Mouse (Mus musculus) hindbrain, postnatal 0 days (tissue): ENCODE data around the gene Ina. TPM values are rescaled to one million over a fixed set of nuclear protein-coding genes. Genes with fewer than 3 reads are reported as not detected.
"Not testable (repeated sequence)": the region's sequence is repeated elsewhere in the genome, so short reads cannot be mapped to it uniquely, and the experiment has no call there.

Experiments used
- ATAC-seq: fragments of 200-750 bp; cut with Nextera tagmentation; 2 replicates; pipeline ENCODE4 v1.8.0; 2017; ENCODE audit warnings: mild to moderate bottlenecking, moderate TSS enrichment, moderate library complexity
- DNase-seq: peaks from one replicate; pipeline ENCODE4 v3.0.0-alpha.2; 2015; ENCODE audit warnings: low spot score
- H3K27ac ChIP-seq: fragments of 300-500 bp; sonication (generic); 2 replicates; pipeline ENCODE4 v1.5.1; 2014; ENCODE audit warnings: mild to moderate bottlenecking
- H3K27me3 ChIP-seq: fragments of 300-500 bp; sonication (generic); 2 replicates; pipeline ENCODE4 v1.6.1; 2014; ENCODE audit warnings: low read length, mixed read lengths; ENCODE audit not compliant: insufficient read depth
- H3K36me3 ChIP-seq: fragments of 300-500 bp; sonication (generic); 2 replicates; pipeline ENCODE4 v1.6.1; 2014; ENCODE audit warnings: low read length, mixed read lengths; ENCODE audit not compliant: insufficient read depth
- H3K4me1 ChIP-seq: fragments of 300-500 bp; sonication (generic); 2 replicates; pipeline ENCODE4 v1.6.1; 2014; ENCODE audit warnings: antibody characterized with exemption, low read length, mixed read lengths; ENCODE audit not compliant: insufficient read depth
- H3K4me2 ChIP-seq: fragments of 300-500 bp; sonication (generic); 2 replicates; pipeline ENCODE4 v1.6.1; 2014; ENCODE audit warnings: low read depth, mild to moderate bottlenecking, low read length, moderate library complexity, mixed read lengths
- H3K4me3 ChIP-seq: fragments of 300-500 bp; sonication (generic); 2 replicates; pipeline ENCODE4 v1.5.1; 2014; ENCODE audit warnings: low read length
- H3K9ac ChIP-seq: fragments of 300-500 bp; sonication (generic); replicated peaks from 2 replicates; pipeline ENCODE4 v1.6.1; 2014; ENCODE audit warnings: mild to moderate bottlenecking, low read length, moderate library complexity, mixed read lengths
- H3K9me3 ChIP-seq: fragments of 300-500 bp; sonication (generic); 2 replicates; pipeline ENCODE4 v1.6.1; 2016; ENCODE audit warnings: low read length, mixed read lengths
- CTCF ChIP-seq: IDR thresholded peaks from 2 replicates; pipeline ENCODE4 v1.5.1; 2016; ENCODE audit warnings: antibody characterized with exemption, control low read depth, low read depth
- WGBS: fragments of 180-500 bp; shearing (Covaris S2); extraction: QIAGEN DNeasy Blood & Tissue Kit; methylation state at CpG from one replicate; pipeline ENCODE4 v1.1.7; 2014; 5-methylcytosine and 5-hydroxymethylcytosine counted together
- polyA plus RNA-seq: library from polyadenylated mRNA; unstranded; fragments of >200 nt; fragmentation: Nextera tagmentation; extraction: Ambion mirVana; gene quantifications from 2 replicates; pipeline ENCODE4 v1.2.1, GENCODE M21; 2015
- total RNA-seq: library from RNA; depleted of rRNA; stranded (reverse); fragments of >200 nt; gene quantifications from 2 replicates; pipeline ENCODE4 v1.2.3, GENCODE M21; 2014

Gene Ina
- total and polyA plus RNA-seq, 2 experiments from 2014 or later = 217 to 315 TPM

DNA sequence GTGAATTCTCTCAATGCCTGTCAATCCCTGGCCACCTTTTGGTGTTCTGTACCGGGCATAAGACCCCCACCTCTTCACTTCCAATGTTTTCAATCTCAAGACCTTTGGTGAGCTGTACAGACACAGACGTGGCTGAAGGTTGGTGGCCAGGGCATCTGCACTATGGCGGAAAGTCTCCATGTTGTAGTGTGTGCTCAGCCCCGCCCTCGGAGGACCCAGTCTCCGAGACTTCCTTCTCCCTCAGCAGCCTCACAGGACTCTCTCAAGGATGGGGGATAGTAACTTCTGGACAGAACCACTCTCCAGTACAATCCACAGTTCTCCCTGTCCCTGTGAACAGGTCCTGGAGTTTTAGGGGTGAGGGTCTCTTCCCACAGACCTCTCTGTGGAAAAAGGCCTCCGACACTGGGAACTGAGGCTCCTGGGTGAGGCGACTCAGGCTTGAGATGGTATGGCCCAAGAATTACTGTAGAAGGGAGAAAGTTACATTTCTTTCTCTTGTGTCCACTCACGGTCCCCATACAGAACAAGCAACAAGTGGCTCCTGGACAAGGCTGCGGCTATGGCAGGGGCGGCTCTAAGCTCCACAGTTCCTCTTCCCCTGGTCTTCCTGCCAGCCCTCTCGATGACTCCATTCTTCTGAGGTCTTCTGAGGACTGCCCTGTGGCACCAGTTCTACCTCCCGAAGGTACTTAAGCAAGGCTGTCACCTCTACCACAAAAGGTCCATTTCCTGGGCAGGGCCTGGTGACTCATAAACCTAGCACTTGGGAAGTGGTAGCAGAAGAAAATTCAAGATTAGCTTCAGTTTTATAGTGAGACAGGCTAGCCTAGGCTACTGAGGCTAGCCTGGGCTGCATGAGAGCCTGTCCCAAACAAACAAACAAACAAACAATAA is 29.5 kb upstream of the Ina start:
- no peak for TF ChIP-seq CTCF
- ATAC-seq (no peak), DNase-seq (no peak)
- Histone ChIP-seq H3K9me3 (no peaks in the 10 kb centered on the region), H3K4me2 (no peak overlapping the region), H3K27me3 (no peaks in the 10 kb centered on the region), H3K9ac (no peak overlapping the region), H3K27ac (no peak overlapping the region), H3K36me3 (no peaks in the 10 kb centered on the region), H3K4me1 (peaks cover 4% of the 10 kb centered on the region; the same call in 1 of the 2 replicates), H3K4me3 (no peak overlapping the region)
- 84% methylated on average over 13 of the region's 13 CpGs for WGBS

DNA sequence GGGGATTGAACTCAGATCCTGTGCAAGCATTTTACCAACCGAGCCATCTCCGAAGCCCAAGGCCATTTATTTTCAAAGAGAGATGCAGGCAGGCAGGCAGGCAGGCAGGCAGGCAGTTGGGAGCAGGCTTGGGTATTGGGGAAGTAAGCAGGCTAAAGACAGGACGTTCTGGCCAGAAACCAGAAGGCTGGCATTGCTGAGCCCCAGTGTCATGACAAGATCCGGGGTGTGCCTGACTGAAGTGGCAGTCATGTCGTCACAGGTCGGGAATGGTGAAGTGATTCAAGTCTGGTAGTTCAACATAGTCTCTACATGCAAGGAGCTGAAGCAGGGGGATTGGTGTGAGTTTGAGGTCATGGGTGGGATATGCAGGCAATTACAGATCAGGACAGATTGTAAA is 26.9 kb upstream of the Ina start:
- Histone ChIP-seq H3K9me3 (no peaks in the 10 kb centered on the region), H3K4me3 (no peak overlapping the region), H3K4me2 (no peak overlapping the region), H3K36me3 (no peaks in the 10 kb centered on the region), H3K9ac (no peak overlapping the region), H3K27ac (no peak overlapping the region), H3K27me3 (no peaks in the 10 kb centered on the region), H3K4me1 (peaks cover 4% of the 10 kb centered on the region; the same call in 1 of the 2 replicates)
- 80% methylated on average over 6 of the region's 6 CpGs for WGBS
- DNase-seq (no peak), ATAC-seq (no peak)
- TF ChIP-seq CTCF = no peak

DNA sequence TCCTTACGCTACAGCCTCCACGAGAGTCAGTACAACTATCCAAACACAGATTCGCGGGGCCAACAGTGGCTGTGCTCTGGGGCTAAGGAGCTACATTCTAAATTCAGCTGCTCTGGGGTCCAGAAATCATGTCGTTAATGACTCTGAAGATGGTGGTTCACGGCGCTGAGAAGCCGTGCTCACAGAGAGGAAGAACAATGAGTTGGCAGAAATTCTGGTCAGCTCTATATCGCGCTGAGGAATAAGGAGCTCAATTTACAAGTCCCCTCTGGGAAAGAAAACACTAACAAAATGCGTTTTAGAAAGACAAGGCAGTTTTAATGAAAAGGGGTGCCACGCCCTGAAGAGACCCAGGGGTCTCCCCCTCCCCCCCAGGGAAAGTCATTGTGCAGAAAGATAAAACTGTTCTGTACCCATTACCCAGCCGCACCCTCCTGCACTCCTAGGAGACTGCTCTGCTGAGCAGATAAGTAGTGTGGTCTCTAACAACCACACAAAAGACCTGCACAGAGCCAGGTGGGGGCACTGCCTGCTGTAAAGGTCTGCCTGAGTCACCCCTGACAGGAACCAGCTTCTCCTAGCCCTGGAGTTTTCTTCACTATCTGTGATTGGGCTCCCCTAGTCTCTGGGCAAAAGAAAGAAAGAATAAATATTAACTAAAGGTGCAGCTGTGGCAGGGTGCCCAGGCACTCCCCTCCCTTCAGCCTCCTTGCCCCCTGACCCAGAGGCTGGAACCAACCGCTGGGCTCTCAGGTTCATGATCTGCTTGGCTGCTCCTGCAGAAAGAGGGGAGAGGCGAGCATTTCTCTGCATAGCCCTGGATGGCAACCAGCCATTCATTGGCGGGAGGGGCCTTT is 26.0 kb upstream of the Ina start:
- no peak for TF ChIP-seq CTCF
- H3K9ac ChIP-seq = no peak overlapping the region
- ATAC-seq = no peak
- H3K4me1 ChIP-seq = peaks cover 4% of the 10 kb centered on the region; the same call in 1 of the 2 replicates
- DNase-seq = no peak
- H3K4me3 ChIP-seq = no peak overlapping the region
- no peaks in the 10 kb centered on the region for H3K9me3 ChIP-seq
- no peaks in the 10 kb centered on the region for H3K27me3 ChIP-seq
- 46% methylated on average over 16 of the region's 16 CpGs for WGBS
- no peaks in the 10 kb centered on the region for H3K36me3 ChIP-seq
- no peak overlapping the region for H3K27ac ChIP-seq
- H3K4me2 ChIP-seq = no peak overlapping the region

DNA sequence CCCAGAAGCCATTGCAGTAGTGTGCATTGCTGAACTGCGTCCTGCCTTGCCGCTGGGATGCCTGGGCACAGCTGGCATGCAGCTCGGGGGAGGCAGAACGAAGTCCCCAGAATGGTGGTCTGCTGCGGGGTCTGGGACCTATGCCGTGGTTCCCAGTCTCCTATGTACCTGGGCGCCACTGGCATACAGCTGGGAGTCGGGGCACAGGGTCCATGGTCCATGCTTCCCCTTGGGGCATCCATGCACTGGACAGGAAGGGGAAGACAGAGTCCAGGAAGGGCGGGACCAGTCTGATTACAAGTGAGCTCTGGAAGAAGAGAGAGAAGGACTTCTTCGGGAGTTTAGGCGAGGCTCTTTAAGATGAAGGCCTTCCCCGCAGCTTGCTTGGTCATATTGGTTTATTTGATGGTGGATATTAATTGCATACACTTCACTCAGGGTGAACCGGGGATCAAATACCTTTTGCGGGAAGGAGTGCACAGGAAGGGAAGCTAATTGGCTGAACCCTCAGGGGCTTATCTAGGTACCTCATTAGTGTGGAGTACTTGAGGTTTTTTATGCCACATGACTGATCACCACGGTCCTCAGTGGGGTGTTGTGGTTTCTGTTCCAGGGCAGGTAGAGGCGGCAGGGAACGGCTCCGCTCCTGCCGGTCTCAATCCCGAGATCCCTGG is 24.9 kb upstream of the Ina start:
- no peak overlapping the region for H3K4me2 ChIP-seq
- no peaks in the 10 kb centered on the region for H3K36me3 ChIP-seq
- ATAC-seq (no peak), DNase-seq (no peak)
- no peak for TF ChIP-seq CTCF
- H3K4me3 ChIP-seq = no peak overlapping the region
- no peaks in the 10 kb centered on the region for H3K27me3 ChIP-seq
- peaks cover 4% of the 10 kb centered on the region; the same call in 1 of the 2 replicates for H3K4me1 ChIP-seq
- no peaks in the 10 kb centered on the region for H3K9me3 ChIP-seq
- no peak overlapping the region for H3K9ac ChIP-seq
- 79% methylated on average over 20 of the region's 20 CpGs for WGBS
- H3K27ac ChIP-seq = no peak overlapping the region

DNA sequence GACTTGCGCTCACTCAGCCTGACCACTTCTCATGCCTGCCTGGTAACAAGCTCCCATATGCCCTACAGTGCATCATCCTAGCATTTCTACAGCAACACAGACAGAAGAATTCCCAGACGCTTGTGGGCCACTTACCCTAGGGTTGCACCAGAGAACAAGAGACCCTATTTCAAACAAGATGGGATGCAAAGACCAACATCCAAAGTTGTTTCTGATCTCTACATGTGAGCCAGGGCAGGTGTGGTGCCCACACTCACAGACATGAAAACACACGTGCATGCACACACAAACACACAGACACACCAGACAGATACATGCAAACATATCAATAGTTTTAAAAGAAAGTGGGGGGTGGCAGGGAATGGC is 24.4 kb upstream of the Ina start:
- no peak for TF ChIP-seq CTCF
- H3K4me3 ChIP-seq = no peak overlapping the region
- no peak for ATAC-seq

DNA sequence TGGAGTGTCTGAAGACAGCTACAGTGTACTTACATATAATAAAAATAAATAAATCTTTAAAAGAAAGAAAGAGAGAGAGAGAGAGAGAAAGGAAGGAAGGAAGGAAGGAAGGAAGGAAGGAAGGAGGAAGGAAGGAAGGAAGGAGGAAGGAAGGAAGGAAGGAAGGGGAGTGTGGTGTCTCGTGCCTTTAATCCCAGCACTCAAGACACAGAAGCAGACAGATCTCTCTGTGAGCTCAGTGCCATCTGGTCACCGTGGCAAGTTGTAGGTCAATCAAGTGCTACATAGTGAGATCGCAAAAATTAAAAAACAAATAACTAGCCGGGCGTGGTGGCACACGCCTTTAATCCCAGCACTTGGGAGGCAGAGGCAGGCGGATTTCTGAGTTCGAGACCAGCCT is 23.9 kb upstream of the Ina start:
- not testable (repeated sequence) for H3K4me3 ChIP-seq, H3K4me2 ChIP-seq, H3K27me3 ChIP-seq, DNase-seq, H3K9me3 ChIP-seq, H3K27ac ChIP-seq, H3K36me3 ChIP-seq, ATAC-seq, H3K9ac ChIP-seq, H3K4me1 ChIP-seq
- WGBS = 78% methylated on average over 8 of the region's 8 CpGs

More for the DNA sequence above, 24.4 kb upstream of the Ina start:
- no peak overlapping the region for H3K9ac ChIP-seq
- no peak overlapping the region for H3K4me2 ChIP-seq
- no peaks in the 10 kb centered on the region for H3K27me3 ChIP-seq
- H3K36me3 ChIP-seq = no peaks in the 10 kb centered on the region
- DNase-seq = no peak
- peaks cover 4% of the 10 kb centered on the region; the same call in 1 of the 2 replicates for H3K4me1 ChIP-seq
- WGBS = 80% methylated on average over 3 of the region's 3 CpGs
- no peaks in the 10 kb centered on the region for H3K9me3 ChIP-seq
- H3K27ac ChIP-seq = no peak overlapping the region
